Mouse (Mus musculus): ENCODE measurements at regions not wholly inside any gene's neighbourhood (a gene's known extent, or its start where the extent isn't known, plus 50 kb on each side); places are given as distances from the start of the nearest gene placed in this dataset.

- TF ChIP-seq GATA1 (IDR thresholded peaks at IDR 0.05; ENCODE audit: low read length) (no peak), TAL1 (IDR thresholded peaks at IDR 0.05; ENCODE audit: low read length) (no peak)
These were observed 225.9 kb upstream of the Jarid2 start for GRCm38 (mm10) chr13:44503257-44503950.

All from erythroblast, embryonic 14.5 days (primary cell).